Mouse (Mus musculus) cortical plate, adult 2 months (tissue): ENCODE data around the gene Tvp23b.

ENCODE experiments used
- CTCF ChIP-seq: fragments of 200-500 bp; IDR thresholded peaks from 2 replicates; pipeline ENCODE4 v1.5.1; 2011; ENCODE audit warnings: mild to moderate bottlenecking, control low read depth, low read length; ENCODE audit not compliant: insufficient read depth; ENCODE audit errors: extremely low read depth
- POLR2A ChIP-seq: fragments of 200-500 bp; IDR thresholded peaks from 2 replicates; pipeline ENCODE4 v1.6.1; 2011; ENCODE audit warnings: mild to moderate bottlenecking, low read length, control low read depth; ENCODE audit not compliant: insufficient read depth; ENCODE audit errors: extremely low read depth

DNA sequence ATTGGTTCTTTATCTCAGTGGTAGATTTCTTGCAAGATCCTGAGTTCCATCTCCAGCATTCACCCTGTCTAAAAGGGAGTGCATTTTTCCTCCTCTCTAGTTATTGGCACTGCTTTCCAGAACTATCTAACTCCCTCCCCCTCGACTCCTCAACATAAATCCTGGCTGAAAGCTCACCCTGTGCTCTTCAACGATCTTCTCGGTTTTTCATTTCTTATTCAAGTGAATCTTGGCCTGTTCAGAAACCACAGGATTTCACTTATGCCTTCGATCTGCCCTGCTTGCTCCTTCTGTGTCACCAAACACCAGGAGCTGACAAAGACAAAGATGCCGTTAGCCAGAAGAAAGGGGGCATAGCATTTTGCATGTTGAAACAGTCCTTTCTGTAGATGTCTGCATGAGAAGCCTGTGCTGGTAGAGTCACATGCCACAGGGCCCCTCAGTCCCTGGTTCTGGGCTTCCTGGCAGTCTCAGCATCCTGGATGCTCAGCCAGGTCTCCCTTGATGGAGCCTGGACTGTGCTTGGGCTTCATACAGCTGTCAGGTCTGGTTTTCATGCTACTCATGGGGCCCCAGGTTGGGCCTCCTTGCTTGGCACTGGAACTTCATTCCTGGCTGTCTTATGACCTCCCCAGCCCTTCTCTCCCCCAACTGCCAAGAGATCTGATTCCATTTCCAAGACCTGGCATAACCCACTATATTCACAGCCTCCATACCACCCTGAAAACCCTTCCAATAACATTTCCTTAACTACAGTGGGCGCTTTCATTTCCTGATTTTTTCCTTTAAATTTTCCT, 40.9 kb downstream of the Tvp23b start:
- TF ChIP-seq POLR2A (no peak), CTCF (no peak)
